In genomic region chr9:98422656-98423055, GRCm38 (mm10) we compare ENCODE assay signal across 9 mouse cellular contexts. TPM values are rescaled to one million over a fixed set of nuclear protein-coding genes. Genes with fewer than 3 reads are reported as not detected.
A peak's percentile ranks its signal among the peaks of the same experiment; 100 is the strongest.
DNase-seq lines count a peak whose midpoint lies in the region; ATAC-seq and TF ChIP-seq lines count a peak whose summit lies in the region.
"Had no signal": no experiment of that assay in that cellular context is flagged by ENCODE, and none has a peak within 500 bp of the region (broad histone marks: within the 10 kb centered on the region; RNA-seq: fewer than 3 reads in every experiment).

Rbp1 (plus strand) TSS chr9:98422961.

- WGBS in lung, embryonic 14.5 days: 68% methylated on average over 5 of the region's 5 CpGs
- WGBS in forebrain, embryonic 14.5 days: 89% methylated on average over 5 of the region's 5 CpGs
- 87% methylated on average over 5 of the region's 5 CpGs for WGBS in limb, embryonic 10.5 days
- WGBS in neural tube, embryonic 13.5 days: 87% methylated on average over 5 of the region's 5 CpGs

- no peak within 1 kb of the TSS for H3K27ac ChIP-seq in lung, embryonic 14.5 days (ENCODE audit: low read depth)
- H3K27ac ChIP-seq in forebrain, embryonic 14.5 days (ENCODE audit: low read depth, low read length): no peak within 1 kb of the TSS
- H3K27ac ChIP-seq in limb, embryonic 10.5 days: no peak within 1 kb of the TSS
- H3K27ac ChIP-seq in neural tube, embryonic 13.5 days (replicated peaks): no peak within 1 kb of the TSS

- H3K4me3 ChIP-seq in lung, embryonic 14.5 days (ENCODE audit: low read depth, low read length): no peak within 1 kb of the TSS
- no peak within 1 kb of the TSS for H3K4me3 ChIP-seq in forebrain, embryonic 14.5 days (ENCODE audit: low read depth, low read length)
- no peak within 1 kb of the TSS for H3K4me3 ChIP-seq in limb, embryonic 10.5 days
- 0 out of 2 replicates have a peak within 1 kb of the TSS, but pooled peaks have one; percentile 60 for H3K4me3 ChIP-seq in neural tube, embryonic 13.5 days

- H3K9ac ChIP-seq in lung, embryonic 14.5 days: no peak within 1 kb of the TSS
- H3K9ac ChIP-seq in forebrain, embryonic 14.5 days (ENCODE audit: low read length): no peak within 1 kb of the TSS
- 0 out of 2 replicates have a peak within 1 kb of the TSS, but pooled peaks have one; percentile 83 for H3K9ac ChIP-seq in neural tube, embryonic 13.5 days

- peak within 1 kb of the TSS; percentile 70; the same call in 1 of the 2 replicates for H3K4me2 ChIP-seq in lung, embryonic 14.5 days
- H3K4me2 ChIP-seq in forebrain, embryonic 14.5 days (ENCODE audit: low read length): no peak within 1 kb of the TSS; the same call in 1 of the 2 replicates
- H3K4me2 ChIP-seq in neural tube, embryonic 13.5 days: peak within 1 kb of the TSS; percentile 78

- no peaks in the 10 kb centered on the region for H3K27me3 ChIP-seq in lung, embryonic 14.5 days (ENCODE audit: insufficient read depth, low read length)
- H3K27me3 ChIP-seq in forebrain, embryonic 14.5 days (replicated peaks; ENCODE audit: control insufficient read depth, insufficient read depth, low read length): no peaks in the 10 kb centered on the region
- H3K27me3 ChIP-seq in limb, embryonic 10.5 days (ENCODE audit: low read depth, poor library complexity, severe bottlenecking): peaks cover 26% of the 10 kb centered on the region
- H3K27me3 ChIP-seq in neural tube, embryonic 13.5 days: no peaks in the 10 kb centered on the region

- H3K4me1 ChIP-seq in lung, embryonic 14.5 days (ENCODE audit: insufficient read depth): peaks cover 3% of the 10 kb centered on the region; the same call in 1 of the 2 replicates
- H3K4me1 ChIP-seq in forebrain, embryonic 14.5 days (ENCODE audit: control insufficient read depth, insufficient read depth, low read length): peaks cover 16% of the 10 kb centered on the region
- H3K4me1 ChIP-seq in limb, embryonic 10.5 days: peaks cover 41% of the 10 kb centered on the region
- H3K4me1 ChIP-seq in neural tube, embryonic 13.5 days (replicated peaks): peaks cover 41% of the 10 kb centered on the region

- DNase-seq in lung, embryonic 14.5 days: no peak
- DNase-seq in lung, postnatal 10 days: no peak
- DNase-seq in forebrain, embryonic 14.5 days (ENCODE audit: low spot score): no peak
- DNase-seq in limb, embryonic 10.5 days (ENCODE audit: low spot score): no peak
- DNase-seq in testis, postnatal 10 days (ENCODE audit: low spot score): no peak
- DNase-seq in right cerebral cortex, postnatal 25 days: no peak
- DNase-seq: thymus, postnatal 36 days had no signal

- no peaks in the 10 kb centered on the region for H3K9me3 ChIP-seq in lung, embryonic 14.5 days (ENCODE audit: low read depth, low read length)
- H3K9me3 ChIP-seq in forebrain, embryonic 14.5 days (replicated peaks; ENCODE audit: control insufficient read depth, low read length): no peaks in the 10 kb centered on the region
- no peaks in the 10 kb centered on the region for H3K9me3 ChIP-seq in limb, embryonic 10.5 days (replicated peaks)
- H3K9me3 ChIP-seq in neural tube, embryonic 13.5 days: no peaks in the 10 kb centered on the region

- no peak for TF ChIP-seq CTCF in lung, embryonic 14.5 days (IDR thresholded peaks at IDR 0.05; ENCODE audit: low read depth)

- no peak for ATAC-seq in lung, embryonic 14.5 days (ENCODE audit: insufficient read depth)
- ATAC-seq in forebrain, embryonic 14.5 days: no peak
- ATAC-seq in neural tube, embryonic 13.5 days (ENCODE audit: low read depth): no peak
- no peak for ATAC-seq in monocyte, adult 5-6 weeks (replicated peaks; ENCODE audit: insufficient number of reproducible peaks, low FRiP score, low TSS enrichment, poor library complexity, severe bottlenecking)

- no peaks in the 10 kb centered on the region for H3K36me3 ChIP-seq in lung, embryonic 14.5 days (ENCODE audit: insufficient read depth)
- H3K36me3 ChIP-seq in forebrain, embryonic 14.5 days (ENCODE audit: control insufficient read depth, insufficient read depth, low read length): no peaks in the 10 kb centered on the region
- no peaks in the 10 kb centered on the region for H3K36me3 ChIP-seq in limb, embryonic 10.5 days
- no peaks in the 10 kb centered on the region for H3K36me3 ChIP-seq in neural tube, embryonic 13.5 days

RNA-seq across cellular contexts. Expression of gene Rbp1, which starts in this region (rescaled TPM):
- 128 and 132 TPM in 2 replicates for polyA plus RNA-seq in lung, embryonic 14.5 days (2014; fragmentation: Nextera tagmentation; extraction: Ambion mirVana)
- polyA plus RNA-seq in forebrain, embryonic 14.5 days (2014; fragmentation: Nextera tagmentation; extraction: Ambion mirVana): 63.2 and 66.1 TPM in 2 replicates
- 28.6 and 29.7 TPM in 2 replicates for polyA plus RNA-seq in limb, embryonic 10.5 days (2016; fragmentation: Nextera tagmentation; extraction: Ambion mirVana)
- polyA plus RNA-seq in neural tube, embryonic 13.5 days (2015; fragmentation: Nextera tagmentation; extraction: Ambion mirVana): 135 and 145 TPM in 2 replicates
- total RNA-seq in monocyte, adult 5-6 weeks (2017): not detected in 3 replicates
